Mouse (Mus musculus) midbrain, postnatal 0 days (tissue): ENCODE measurements at regions not wholly inside any gene's neighbourhood (a gene's known extent, or its start where the extent isn't known, plus 50 kb on each side); places are given as distances from the start of the nearest gene placed in this dataset.

Experiments
- ATAC-seq: fragments of 200-750 bp; cut with Nextera tagmentation; 2 replicates; pipeline ENCODE4 v1.8.0; 2017; ENCODE audit warnings: moderate number of reproducible peaks, mild to moderate bottlenecking, moderate TSS enrichment, moderate library complexity; ENCODE audit not compliant: low FRiP score
- DNase-seq: peaks from one replicate; pipeline ENCODE4 v3.0.0-alpha.2; 2015; ENCODE audit warnings: low spot score
- H3K27ac ChIP-seq: fragments of 300-500 bp; sonication (generic); 2 replicates; pipeline ENCODE4 v1.5.1; 2014; ENCODE audit warnings: low read depth, mild to moderate bottlenecking, low read length, mixed read lengths
- H3K27me3 ChIP-seq: fragments of 300-500 bp; sonication (generic); 2 replicates; pipeline ENCODE4 v1.6.1; 2014; ENCODE audit warnings: low read length, control low read depth, mixed read lengths; ENCODE audit not compliant: insufficient read depth
- H3K36me3 ChIP-seq: fragments of 300-500 bp; sonication (generic); 2 replicates; pipeline ENCODE4 v1.6.1; 2014; ENCODE audit warnings: low read length, control low read depth, mixed read lengths; ENCODE audit not compliant: insufficient read depth
- H3K4me1 ChIP-seq: fragments of 300-500 bp; sonication (generic); 2 replicates; pipeline ENCODE4 v1.6.1; 2014; ENCODE audit warnings: mild to moderate bottlenecking, control low read depth, antibody characterized with exemption, low read length, mixed read lengths; ENCODE audit not compliant: insufficient read depth
- H3K4me2 ChIP-seq: fragments of 300-500 bp; sonication (generic); 2 replicates; pipeline ENCODE4 v1.6.1; 2014; ENCODE audit warnings: low read depth, mild to moderate bottlenecking, low read length, mixed read lengths; ENCODE audit not compliant: poor library complexity, severe bottlenecking
- H3K4me3 ChIP-seq: fragments of 300-500 bp; sonication (generic); 2 replicates; pipeline ENCODE4 v1.5.1; 2014; ENCODE audit warnings: low read depth, mild to moderate bottlenecking, low read length, moderate library complexity
- H3K9ac ChIP-seq: fragments of 300-500 bp; sonication (generic); replicated peaks from 2 replicates; pipeline ENCODE4 v1.6.1; 2014; ENCODE audit warnings: mild to moderate bottlenecking, low read length, moderate library complexity, mixed read lengths; ENCODE audit not compliant: poor library complexity, severe bottlenecking
- H3K9me3 ChIP-seq: fragments of 300-500 bp; sonication (generic); 2 replicates; pipeline ENCODE4 v1.6.1; 2016; ENCODE audit warnings: low read length, control low read depth
- CTCF ChIP-seq: IDR thresholded peaks from 2 replicates; pipeline ENCODE4 v1.5.1; 2016; ENCODE audit warnings: antibody characterized with exemption, mild to moderate bottlenecking
- WGBS: fragments of 180-500 bp; shearing (Covaris S2); extraction: QIAGEN DNeasy Blood & Tissue Kit; methylation state at CpG from one replicate; pipeline ENCODE4 v1.1.7; 2014; 5-methylcytosine and 5-hydroxymethylcytosine counted together

DNA sequence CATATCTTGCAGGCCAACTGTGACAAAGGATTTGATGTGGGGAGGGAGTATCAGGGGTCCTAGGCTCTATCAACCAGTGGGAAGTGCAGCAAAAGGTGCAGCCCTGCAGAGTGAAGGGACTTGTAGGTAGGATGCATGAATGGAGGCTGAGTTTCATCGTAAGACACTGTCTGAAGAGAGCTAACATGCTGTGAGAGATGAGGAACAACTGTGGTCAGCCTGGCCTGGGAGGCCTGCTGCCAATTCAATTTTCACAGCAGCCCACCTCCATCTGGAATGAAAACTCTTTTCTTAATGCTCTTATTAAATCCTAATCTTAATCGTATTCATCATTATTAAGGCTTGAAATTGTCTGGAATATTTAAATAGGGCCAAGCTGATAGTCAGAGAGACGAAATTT is 622.1 kb upstream of the Brinp1 start:
- no peaks in the 10 kb centered on the region for H3K27me3 ChIP-seq
- TF ChIP-seq CTCF: no peak
- H3K9ac ChIP-seq: no peak overlapping the region
- H3K4me2 ChIP-seq: no peak overlapping the region
- no peak for ATAC-seq
- H3K27ac ChIP-seq: no peak overlapping the region
- WGBS: 36% methylated on average over 3 of the region's 3 CpGs
- H3K36me3 ChIP-seq: no peaks in the 10 kb centered on the region
- no peak overlapping the region for H3K4me3 ChIP-seq
- no peak for DNase-seq
- H3K9me3 ChIP-seq: no peaks in the 10 kb centered on the region
- H3K4me1 ChIP-seq: no peaks in the 10 kb centered on the region

DNA sequence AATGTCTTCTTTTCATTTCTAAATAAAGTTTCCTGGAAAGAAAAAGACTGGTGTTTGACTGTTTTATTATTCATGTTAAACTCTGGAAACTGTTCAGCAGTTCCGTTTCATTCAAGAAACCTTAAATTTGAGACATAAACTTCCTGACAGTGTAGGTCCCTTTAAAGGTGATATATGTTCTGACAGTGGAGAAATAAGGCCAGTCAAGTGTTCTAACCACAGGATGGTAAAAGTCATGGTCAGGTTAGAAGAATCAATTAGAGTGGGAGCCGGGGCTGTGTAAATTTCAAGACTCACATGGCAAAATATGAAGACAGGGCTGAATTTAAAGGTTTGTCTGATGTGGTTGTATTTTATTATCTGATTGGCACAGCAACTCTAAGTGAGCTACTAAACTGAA is 593.9 kb upstream of the Brinp1 start:
- DNase-seq (no peak), ATAC-seq (no peak)
- H3K4me2 ChIP-seq: no peak overlapping the region
- no peaks in the 10 kb centered on the region for H3K27me3 ChIP-seq
- H3K4me3 ChIP-seq: no peak overlapping the region
- WGBS: 80% methylated on average over 2 of the region's 2 CpGs
- H3K9me3 ChIP-seq: no peaks in the 10 kb centered on the region
- no peak for TF ChIP-seq CTCF
- H3K9ac ChIP-seq: no peak overlapping the region
- H3K27ac ChIP-seq: no peak overlapping the region
- no peaks in the 10 kb centered on the region for H3K4me1 ChIP-seq
- H3K36me3 ChIP-seq: no peaks in the 10 kb centered on the region

DNA sequence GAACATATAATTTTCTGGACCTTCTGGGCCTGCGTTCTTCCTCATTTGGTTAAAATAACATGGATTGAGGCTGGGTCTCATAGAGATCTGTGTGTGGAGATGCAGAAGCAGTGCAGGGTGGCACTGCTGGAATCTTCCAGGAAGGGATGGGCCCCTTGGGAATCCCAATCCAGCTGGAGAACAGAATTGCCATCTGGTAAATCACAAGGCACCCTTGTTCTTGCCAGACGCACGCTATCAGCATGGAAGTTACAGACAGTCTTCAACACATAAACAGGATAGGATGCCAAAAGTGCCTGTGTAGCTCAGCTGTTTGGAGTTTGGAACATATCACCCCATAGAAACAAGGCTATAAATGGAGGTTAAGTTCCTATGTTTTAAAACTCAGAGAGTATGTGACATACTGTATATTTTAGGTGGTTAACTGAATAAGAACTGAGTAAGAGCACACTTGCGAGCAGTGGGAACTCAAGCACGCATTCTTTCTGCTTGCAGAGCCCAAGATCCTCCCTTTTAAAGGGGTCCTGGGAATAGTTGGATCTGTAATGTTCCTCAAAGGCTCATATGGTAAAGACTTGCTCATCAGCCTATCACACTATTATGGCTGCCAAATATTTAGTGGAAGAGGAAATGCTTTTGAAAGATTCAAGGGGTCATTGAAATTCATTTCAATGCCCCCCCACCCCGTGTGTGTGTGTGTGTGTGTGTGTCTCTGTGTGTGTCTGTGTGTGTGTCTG is 584.1 kb upstream of the Brinp1 start:
- no peak overlapping the region for H3K4me3 ChIP-seq
- no peak overlapping the region for H3K9ac ChIP-seq
- H3K4me1 ChIP-seq: no peaks in the 10 kb centered on the region
- TF ChIP-seq CTCF: no peak
- H3K36me3 ChIP-seq: no peaks in the 10 kb centered on the region
- DNase-seq (no peak), ATAC-seq (no peak)
- H3K4me2 ChIP-seq: no peak overlapping the region
- WGBS: 92% methylated on average over 6 of the region's 6 CpGs
- H3K9me3 ChIP-seq: no peaks in the 10 kb centered on the region
- H3K27me3 ChIP-seq: no peaks in the 10 kb centered on the region
- H3K27ac ChIP-seq: no peak overlapping the region

DNA sequence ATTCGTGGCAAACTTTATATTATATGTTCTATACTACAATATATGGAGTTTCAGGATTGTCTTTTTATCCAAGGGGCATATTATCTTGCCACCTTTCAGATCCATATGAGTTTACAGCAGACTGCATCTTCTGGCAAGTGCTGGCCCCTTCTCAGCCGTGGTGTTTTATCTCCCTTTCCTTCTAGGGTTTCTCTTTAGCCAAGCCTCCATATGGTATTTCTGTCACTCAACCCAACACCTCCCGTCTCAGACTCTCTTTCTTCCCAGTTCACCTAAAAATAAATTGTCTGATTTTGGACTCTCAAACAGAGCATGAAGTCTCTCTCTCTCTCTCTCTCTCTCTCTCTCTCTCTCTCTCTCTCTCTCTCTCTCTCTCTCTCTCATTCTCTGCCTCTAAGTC is 578.9 kb upstream of the Brinp1 start:
- H3K4me2 ChIP-seq: no peak overlapping the region
- no peaks in the 10 kb centered on the region for H3K36me3 ChIP-seq
- ATAC-seq (no peak), DNase-seq (no peak)
- H3K9ac ChIP-seq: no peak overlapping the region
- no peaks in the 10 kb centered on the region for H3K4me1 ChIP-seq
- no peak overlapping the region for H3K4me3 ChIP-seq
- 74% methylated on average over 3 of the region's 3 CpGs for WGBS
- no peaks in the 10 kb centered on the region for H3K9me3 ChIP-seq
- H3K27me3 ChIP-seq: no peaks in the 10 kb centered on the region
- no peak for TF ChIP-seq CTCF
- H3K27ac ChIP-seq: no peak overlapping the region

DNA sequence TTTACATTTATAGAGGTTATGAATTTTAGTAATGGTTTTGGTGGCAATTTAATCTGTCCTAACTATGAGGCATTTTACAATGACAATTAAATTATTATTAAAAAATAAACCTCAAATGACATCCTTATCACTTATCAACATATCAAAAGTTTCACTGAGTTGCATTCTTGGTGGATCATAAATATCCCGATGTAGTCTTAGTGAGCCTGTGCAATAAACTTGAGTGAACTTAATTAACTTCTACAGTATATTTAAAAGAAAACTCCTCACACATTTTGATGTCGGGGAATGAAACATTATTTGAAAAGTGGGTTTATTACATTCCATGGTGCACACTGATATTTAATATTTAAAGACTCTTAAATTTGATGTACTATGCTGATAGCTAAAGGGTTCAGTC is 568.9 kb upstream of the Brinp1 start:
- H3K9me3 ChIP-seq: no peaks in the 10 kb centered on the region
- no peak overlapping the region for H3K27ac ChIP-seq
- no peak overlapping the region for H3K4me2 ChIP-seq
- no peaks in the 10 kb centered on the region for H3K36me3 ChIP-seq
- H3K27me3 ChIP-seq: no peaks in the 10 kb centered on the region
- H3K4me1 ChIP-seq: no peaks in the 10 kb centered on the region
- TF ChIP-seq CTCF: no peak
- no peak overlapping the region for H3K9ac ChIP-seq
- no peak overlapping the region for H3K4me3 ChIP-seq
- no peak for ATAC-seq
- no peak for DNase-seq
- 85% methylated on average over 2 of the region's 2 CpGs for WGBS

DNA sequence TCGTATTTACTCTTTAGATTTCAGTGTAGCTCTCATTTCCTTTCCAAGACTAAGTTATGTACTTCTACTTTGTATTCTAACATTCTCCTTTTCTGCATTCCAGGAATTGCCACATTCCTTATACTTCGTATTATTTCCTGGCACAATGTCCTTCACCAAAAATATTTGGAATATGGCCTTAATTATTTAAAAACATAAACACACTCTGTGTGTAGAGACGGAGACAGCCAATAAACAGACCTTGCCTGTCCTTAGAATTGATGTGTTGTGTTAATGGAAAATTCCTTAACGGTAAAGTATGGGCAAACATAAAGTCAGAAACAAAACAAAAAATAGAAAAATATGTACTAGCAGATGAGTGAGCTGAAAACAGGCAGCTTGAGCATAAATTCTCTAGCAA is 554.1 kb upstream of the Brinp1 start:
- 78% methylated on average over 4 of the region's 4 CpGs for WGBS
- no peak overlapping the region for H3K27ac ChIP-seq
- no peaks in the 10 kb centered on the region for H3K4me1 ChIP-seq
- H3K27me3 ChIP-seq: no peaks in the 10 kb centered on the region
- H3K4me2 ChIP-seq: no peak overlapping the region
- TF ChIP-seq CTCF: no peak
- DNase-seq (no peak), ATAC-seq (no peak)
- no peak overlapping the region for H3K4me3 ChIP-seq
- H3K36me3 ChIP-seq: no peaks in the 10 kb centered on the region
- no peaks in the 10 kb centered on the region for H3K9me3 ChIP-seq
- no peak overlapping the region for H3K9ac ChIP-seq
